Mouse (Mus musculus) MEL (cell line): Measurements from ENCODE around the gene Nosip. TPM values are rescaled to one million over a fixed set of nuclear protein-coding genes. Genes with fewer than 3 reads are reported as not detected.

Experiments
- DNase-seq: peaks from one replicate; pipeline ENCODE4 v3.0.0; 2011; ENCODE audit warnings: low read depth, low spot score
- H3K27ac ChIP-seq: 2 replicates; pipeline ENCODE4 v1.5.1; 2012; ENCODE audit warnings: low read depth, mild to moderate bottlenecking, control low read depth, low read length, moderate library complexity; ENCODE audit not compliant: control insufficient read depth
- H3K27me3 ChIP-seq, 2 experiments: fragments of 150-350 bp in 1 of 2; sonication (generic) in 1 of 2; 2 replicates each; pipeline ENCODE4 v1.6.1; 2012; ENCODE audit warnings: low read length in 2 of 2, mild to moderate bottlenecking in 2 of 2, improper control_type of control experiment in 1 of 2, moderate library complexity in 1 of 2; ENCODE audit not compliant: insufficient read depth in 2 of 2, control insufficient read depth in 1 of 2
- H3K36me3 ChIP-seq, 2 experiments: 2 replicates each; pipeline ENCODE4 v1.6.1; 2012 to 2014; ENCODE audit warnings: low read length in 2 of 2, improper control_type of control experiment in 1 of 2, inconsistent platforms in 1 of 2, mild to moderate bottlenecking in 1 of 2; ENCODE audit not compliant: insufficient read depth in 2 of 2, control insufficient read depth in 1 of 2
- H3K4me1 ChIP-seq, 2 experiments: fragments of 150-350 bp in 1 of 2; sonication (generic) in 1 of 2; 2 replicates each; pipeline ENCODE4 v1.6.1; 2012; ENCODE audit warnings: low read length in 2 of 2, improper control_type of control experiment in 1 of 2, mild to moderate bottlenecking in 1 of 2; ENCODE audit not compliant: insufficient read depth in 2 of 2, control insufficient read depth in 1 of 2
- H3K4me3 ChIP-seq, 2 experiments: fragments of 150-350 bp in 1 of 2; sonication (generic) in 1 of 2; 2 replicates each; pipeline ENCODE4 v1.5.1; 2012; ENCODE audit warnings: low read depth in 2 of 2, low read length in 2 of 2, mild to moderate bottlenecking in 2 of 2, moderate library complexity in 2 of 2, control low read depth in 1 of 2, improper control_type of control experiment in 1 of 2; ENCODE audit not compliant: control insufficient read depth in 1 of 2, insufficient read depth in 1 of 2
- H3K79me2 ChIP-seq: 2 replicates; pipeline ENCODE4 v1.6.1; 2012; ENCODE audit warnings: mild to moderate bottlenecking, low read length, moderate library complexity; ENCODE audit not compliant: control insufficient read depth, poor library complexity, insufficient read depth
- H3K9ac ChIP-seq: 2 replicates; pipeline ENCODE4 v1.6.1; 2012; ENCODE audit warnings: low read depth, mild to moderate bottlenecking, control low read depth, low read length, moderate library complexity; ENCODE audit not compliant: control insufficient read depth, poor library complexity, severe bottlenecking
- H3K9me3 ChIP-seq: fragments of 150-350 bp; sonication (generic); replicated peaks from 2 replicates; pipeline ENCODE4 v1.6.1; 2012; ENCODE audit warnings: mild to moderate bottlenecking, low read length, improper control_type of control experiment, moderate library complexity; ENCODE audit not compliant: insufficient read depth
- BHLHE40 ChIP-seq: IDR thresholded peaks from 2 replicates; pipeline ENCODE4 v1.6.1; 2012; ENCODE audit warnings: low read depth, mild to moderate bottlenecking, inconsistent platforms, low read length, improper control_type of control experiment, borderline replicate concordance
- CHD1 ChIP-seq: IDR thresholded peaks from 2 replicates; pipeline ENCODE4 v1.6.1; 2012; ENCODE audit warnings: low read depth, mild to moderate bottlenecking, inconsistent platforms, low read length, improper control_type of control experiment
- EP300 ChIP-seq, 2 experiments: IDR thresholded peaks; 2 replicates each; pipeline ENCODE4 v1.6.1; 2011; ENCODE audit warnings: improper control_type of control experiment in 2 of 2, low read length in 2 of 2, low read depth in 1 of 2, mild to moderate bottlenecking in 1 of 2
- ETS1 ChIP-seq: IDR thresholded peaks from 2 replicates; pipeline ENCODE4 v1.6.1; 2012; ENCODE audit warnings: low read depth, mild to moderate bottlenecking, inconsistent platforms, low read length, improper control_type of control experiment, moderate library complexity
- GATA1 ChIP-seq: IDR thresholded peaks from 2 replicates; pipeline ENCODE4 v1.6.1; 2011; ENCODE audit warnings: low read depth, low read length, improper control_type of control experiment
- MAFK ChIP-seq: IDR thresholded peaks from 2 replicates; pipeline ENCODE4 v1.6.1; 2011; ENCODE audit warnings: low read depth, mild to moderate bottlenecking, low read length, improper control_type of control experiment, borderline replicate concordance
- MAZ ChIP-seq: IDR thresholded peaks from 2 replicates; pipeline ENCODE4 v1.6.1; 2012; ENCODE audit warnings: low read depth, mild to moderate bottlenecking, inconsistent platforms, low read length, improper control_type of control experiment
- MEF2A ChIP-seq: IDR thresholded peaks from 2 replicates; pipeline ENCODE4 v1.6.1; 2014; ENCODE audit warnings: low read depth, mild to moderate bottlenecking, inconsistent platforms, low read length, improper control_type of control experiment; ENCODE audit not compliant: poor library complexity, insufficient replicate concordance, severe bottlenecking; ENCODE audit errors: extremely low read depth
- MXI1 ChIP-seq: IDR thresholded peaks from 2 replicates; pipeline ENCODE4 v1.6.1; 2011; ENCODE audit warnings: mild to moderate bottlenecking, low read depth, low read length, improper control_type of control experiment
- MYB ChIP-seq: IDR thresholded peaks from 2 replicates; pipeline ENCODE4 v1.6.1; 2011; ENCODE audit warnings: mild to moderate bottlenecking, low read depth, low read length, improper control_type of control experiment
- POLR2A ChIP-seq, 2 experiments: IDR thresholded peaks; 2 replicates each; pipeline ENCODE4 v1.6.1; 2011 to 2012; ENCODE audit warnings: low read length in 2 of 2, mild to moderate bottlenecking in 2 of 2, control low read depth in 1 of 2, improper control_type of control experiment in 1 of 2, low read depth in 1 of 2, moderate library complexity in 1 of 2; ENCODE audit not compliant: control insufficient read depth in 1 of 2, insufficient read depth in 1 of 2, poor library complexity in 1 of 2
- RAD21 ChIP-seq: IDR thresholded peaks from 2 replicates; pipeline ENCODE4 v1.6.1; 2011; ENCODE audit warnings: mild to moderate bottlenecking, low read depth, low read length, improper control_type of control experiment
- RCOR1 ChIP-seq: IDR thresholded peaks from 2 replicates; pipeline ENCODE4 v1.6.1; 2012; ENCODE audit warnings: low read depth, mild to moderate bottlenecking, inconsistent platforms, low read length, improper control_type of control experiment
- SIN3A ChIP-seq: IDR thresholded peaks from 2 replicates; pipeline ENCODE4 v1.6.1; 2012; ENCODE audit warnings: low read length, improper control_type of control experiment, inconsistent platforms
- TAL1 ChIP-seq: IDR thresholded peaks from 2 replicates; pipeline ENCODE4 v1.6.1; 2012; ENCODE audit warnings: mild to moderate bottlenecking, inconsistent platforms, low read length, moderate library complexity, mixed read lengths
- TBP ChIP-seq: IDR thresholded peaks from 2 replicates; pipeline ENCODE4 v1.8.0; 2011; ENCODE audit warnings: low read depth, low read length, improper control_type of control experiment
- TCF12 ChIP-seq: IDR thresholded peaks from 2 replicates; pipeline ENCODE4 v1.6.1; 2014; ENCODE audit warnings: low read depth, mild to moderate bottlenecking, inconsistent platforms, low read length, improper control_type of control experiment, moderate library complexity
- USF1 ChIP-seq: IDR thresholded peaks from 2 replicates; pipeline ENCODE4 v1.6.1; 2014; ENCODE audit warnings: low read depth, mild to moderate bottlenecking, inconsistent platforms, low read length, improper control_type of control experiment, moderate library complexity
- ZMIZ1 ChIP-seq: IDR thresholded peaks from 2 replicates; pipeline ENCODE4 v1.6.1; 2012; ENCODE audit warnings: low read depth, mild to moderate bottlenecking, inconsistent platforms, low read length, improper control_type of control experiment, moderate library complexity
- ZNF384 ChIP-seq: IDR thresholded peaks from 2 replicates; pipeline ENCODE4 v1.6.1; 2012; ENCODE audit warnings: low read depth, mild to moderate bottlenecking, inconsistent platforms, low read length, improper control_type of control experiment
- polyA plus RNA-seq, 2 experiments: library from polyadenylated mRNA; stranded (reverse) in 1 of 2; unstranded in 1 of 2; fragments of >175 nt in 1 of 2; fragments of >200 nt in 1 of 2; gene quantifications; 2 replicates each; pipeline versions ENCODE4 v1.2.1 to v1.2.4; 2012; ENCODE audit warnings: low replicate concordance in 2 of 2, low read depth in 1 of 2; ENCODE audit not compliant: insufficient read length in 2 of 2, insufficient read depth in 1 of 2, missing spikeins in 1 of 2
- total RNA-seq: library from RNA; depleted of rRNA; stranded (reverse); fragments of 300-350 nt; gene quantifications from 2 replicates; pipeline ENCODE4 v1.2.3, GENCODE M21; 2012

Gene Nosip
- total and polyA plus RNA-seq, 3 experiments = 50.7 to 78.9 TPM; not detected in 1

DNA sequence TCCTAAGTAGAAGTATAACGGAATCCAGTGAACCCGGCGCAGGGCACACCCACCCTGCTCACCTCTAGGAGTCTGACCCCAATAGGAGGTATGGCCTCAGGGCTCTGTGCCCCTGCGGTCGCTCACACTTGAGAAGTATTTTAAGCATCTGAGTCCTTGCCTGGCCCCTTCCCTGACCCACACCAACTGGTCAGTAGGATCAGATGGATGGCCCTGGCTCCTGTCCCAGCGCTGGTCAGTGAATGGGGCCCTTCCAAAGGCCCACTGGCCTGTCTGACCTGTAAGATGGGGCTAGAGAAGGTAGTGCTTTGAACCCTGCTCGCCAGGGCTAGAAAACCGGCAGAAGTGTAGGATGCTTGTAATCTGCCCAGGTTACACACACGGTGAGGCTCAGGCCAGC, 21.4 kb upstream of the Nosip start:
- no peaks in the 10 kb centered on the region for H3K4me1 ChIP-seq
- no peaks in the 10 kb centered on the region for H3K27me3 ChIP-seq
- TF ChIP-seq MAFK (no peak), ZMIZ1 (no peak), MYB (no peak), MEF2A (no peak), POLR2A (IDR thresholded peaks at IDR 0.05; ENCODE audit: control insufficient read depth in 1 of 2, insufficient read depth in 1 of 2, low read depth in 1 of 2, low read length in 2 of 2, poor library complexity in 1 of 2) (no peak), RAD21 (no peak), TBP (no peak), SIN3A (no peak), ZNF384 (no peak), TAL1 (no peak), MAZ (no peak), TCF12 (no peak)
- no peak overlapping the region for H3K9ac ChIP-seq
- H3K4me3 ChIP-seq = no peak overlapping the region
- peaks cover 0 to 6% of the 10 kb centered on the region in 2 experiments; a peak in 2 of 4 replicates for H3K36me3 ChIP-seq
- H3K27ac ChIP-seq = no peak overlapping the region
- no peaks in the 10 kb centered on the region for H3K9me3 ChIP-seq
- H3K79me2 ChIP-seq = no peaks in the 10 kb centered on the region
- DNase-seq = no peak

DNA sequence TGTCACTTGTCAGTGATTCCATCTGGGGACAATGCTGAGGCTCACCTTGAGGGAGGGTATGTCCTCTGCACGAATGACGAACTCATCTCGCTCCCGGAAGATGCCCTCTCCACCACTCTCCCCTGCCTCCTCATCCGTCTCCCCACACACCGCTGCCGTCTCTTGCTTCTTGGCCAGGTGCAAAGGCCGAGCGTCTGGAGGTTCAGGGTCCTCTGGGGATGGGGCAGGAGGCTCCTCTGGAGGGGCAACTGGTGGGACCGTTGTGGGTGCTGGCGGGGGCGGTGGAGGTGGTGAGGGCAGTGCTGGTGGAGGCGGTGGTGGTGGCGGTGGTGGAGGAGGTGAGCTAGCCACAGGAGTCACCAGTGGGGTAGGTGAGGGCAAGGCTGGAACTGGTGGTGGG, 18.9 kb upstream of the Nosip start:
- Histone ChIP-seq H3K9me3 (no peaks in the 10 kb centered on the region), H3K27me3 (no peaks in the 10 kb centered on the region), H3K36me3 (peaks cover 0 to 5% of the 10 kb centered on the region in 2 experiments; a peak in 2 of 4 replicates), H3K4me1 (no peaks in the 10 kb centered on the region), H3K79me2 (no peaks in the 10 kb centered on the region), H3K27ac (no peak overlapping the region), H3K4me3 (no peak overlapping the region), H3K9ac (no peak overlapping the region)
- TF ChIP-seq GATA1 (no peak), POLR2A (IDR thresholded peaks at IDR 0.05; ENCODE audit: control insufficient read depth in 1 of 2, insufficient read depth in 1 of 2, low read depth in 1 of 2, low read length in 2 of 2, poor library complexity in 1 of 2) (no peak), ZMIZ1 (no peak), RCOR1 (no peak), CHD1 (no peak), MXI1 (no peak), ZNF384 (no peak), EP300 (IDR thresholded peaks at IDR 0.05; ENCODE audit: low read depth in 1 of 2, low read length in 2 of 2) (no peak), ETS1 (no peak), TCF12 (no peak), USF1 (no peak), BHLHE40 (no peak)
- DNase-seq = no peak
